Mouse (Mus musculus): ENCODE results near the gene Trpm8. TPM values are rescaled to one million over a fixed set of nuclear protein-coding genes. Genes with fewer than 3 reads are reported as not detected.

Gene Trpm8
- polyA plus RNA-seq, 1 experiment from 2014 or later: 0.07 TPM

GRCm38 (mm10) chr1:88260604-88261377 is 16.7 kb upstream of the Trpm8 start:
- H3K9ac ChIP-seq: no peak overlapping the region
- H3K36me3 ChIP-seq: peaks cover 67% of the 10 kb centered on the region
- 85% methylated on average over 10 of the region's 10 CpGs for WGBS
- H3K27ac ChIP-seq (replicated peaks): no peak overlapping the region
- ATAC-seq (ENCODE audit: low read depth): no peak
- H3K4me2 ChIP-seq: no peak overlapping the region
- H3K4me3 ChIP-seq: no peak overlapping the region
- peaks cover 33% of the 10 kb centered on the region for H3K9me3 ChIP-seq
- no peaks in the 10 kb centered on the region for H3K27me3 ChIP-seq
- H3K4me1 ChIP-seq (replicated peaks): peaks cover 25% of the 10 kb centered on the region

GRCm38 (mm10) chr1:88261706-88262105 is 15.8 kb upstream of the Trpm8 start:
- no peak overlapping the region for H3K4me2 ChIP-seq
- H3K4me3 ChIP-seq: no peak overlapping the region
- no peaks in the 10 kb centered on the region for H3K27me3 ChIP-seq
- no peak overlapping the region for H3K9ac ChIP-seq
- H3K36me3 ChIP-seq: peaks cover 76% of the 10 kb centered on the region
- 85% methylated on average over 7 of the region's 7 CpGs for WGBS
- peaks cover 25% of the 10 kb centered on the region for H3K4me1 ChIP-seq (replicated peaks)
- no peak for ATAC-seq (ENCODE audit: low read depth)
- peaks cover 24% of the 10 kb centered on the region for H3K9me3 ChIP-seq
- H3K27ac ChIP-seq (replicated peaks): no peak overlapping the region

- Histone ChIP-seq H3K36me3 (peaks cover 82% of the 10 kb centered on the region), H3K9ac (no peak overlapping the region), H3K4me1 (replicated peaks) (peaks cover 25% of the 10 kb centered on the region), H3K9me3 (peaks cover 19% of the 10 kb centered on the region), H3K4me3 (no peak overlapping the region), H3K27ac (replicated peaks) (no peak overlapping the region), H3K4me2 (no peak overlapping the region), H3K27me3 (no peaks in the 10 kb centered on the region)
- WGBS: 77% methylated on average over 4 of the region's 4 CpGs
- ATAC-seq (ENCODE audit: low read depth): no peak
Measured at GRCm38 (mm10) chr1:88262255-88262654, 15.2 kb upstream of the Trpm8 start.

DNA sequence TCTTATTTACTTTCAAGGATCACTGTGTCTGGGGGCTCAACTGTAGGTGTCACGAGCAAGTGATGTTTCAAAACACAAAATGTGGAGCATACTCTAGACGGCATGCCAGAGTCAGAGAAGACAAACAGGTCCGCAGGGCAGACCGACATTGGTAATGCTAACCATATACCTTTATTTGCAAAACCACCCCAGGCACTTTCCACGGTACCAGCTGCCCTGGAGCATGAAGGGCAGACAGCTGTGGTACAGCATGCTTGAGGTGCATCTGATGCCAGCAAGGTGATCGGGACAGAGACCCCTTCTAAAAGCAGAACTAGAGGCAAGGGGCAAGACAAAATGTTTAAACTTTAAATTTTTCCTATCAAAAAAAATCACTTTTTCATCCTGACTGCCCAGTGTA is 14.5 kb upstream of the Trpm8 start:
- Histone ChIP-seq H3K4me1 (replicated peaks) (peaks cover 25% of the 10 kb centered on the region), H3K4me2 (no peak overlapping the region), H3K9ac (no peak overlapping the region), H3K27ac (replicated peaks) (no peak overlapping the region), H3K27me3 (no peaks in the 10 kb centered on the region), H3K9me3 (peaks cover 12% of the 10 kb centered on the region), H3K36me3 (peaks cover 89% of the 10 kb centered on the region), H3K4me3 (no peak overlapping the region)
- WGBS: 79% methylated on average over 6 of the region's 6 CpGs
- no peak for ATAC-seq (ENCODE audit: low read depth)

DNA sequence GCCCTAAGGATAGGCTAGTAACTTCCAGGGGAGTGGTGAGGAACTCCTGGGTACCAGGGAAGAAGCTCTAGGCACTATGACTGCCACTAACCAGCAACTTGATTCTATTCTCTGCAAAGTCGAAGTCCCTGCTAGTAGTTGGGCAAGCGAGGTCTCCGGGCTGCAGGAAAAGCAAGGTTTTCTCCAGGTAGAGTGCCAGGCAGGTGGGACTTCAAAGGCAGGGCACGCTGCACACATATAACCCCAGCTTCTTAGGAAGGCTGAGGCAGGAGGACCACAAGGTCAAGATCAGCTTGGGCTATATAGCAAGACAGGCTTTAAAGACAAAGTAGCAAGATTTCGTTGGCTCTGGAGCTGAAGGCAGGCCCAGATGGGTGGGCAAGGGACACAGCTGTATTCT is 13.7 kb upstream of the Trpm8 start:
- Histone ChIP-seq H3K36me3 (peaks cover 97% of the 10 kb centered on the region), H3K9ac (no peak overlapping the region), H3K4me1 (replicated peaks) (peaks cover 25% of the 10 kb centered on the region), H3K9me3 (0 out of 2 replicates have a peak, but pooled peaks cover 5% of the 10 kb centered on the region), H3K27me3 (no peaks in the 10 kb centered on the region), H3K4me3 (no peak overlapping the region), H3K27ac (replicated peaks) (no peak overlapping the region), H3K4me2 (no peak overlapping the region)
- ATAC-seq (ENCODE audit: low read depth): no peak
- WGBS: 92% methylated on average over 5 of the region's 5 CpGs

GRCm38 (mm10) chr1:88264237-88264868 is 13.1 kb upstream of the Trpm8 start:
- no peak overlapping the region for H3K4me3 ChIP-seq
- no peak for ATAC-seq (ENCODE audit: low read depth)
- no peak overlapping the region for H3K27ac ChIP-seq (replicated peaks)
- no peak overlapping the region for H3K9ac ChIP-seq
- no peaks in the 10 kb centered on the region for H3K27me3 ChIP-seq
- H3K36me3 ChIP-seq: peaks cover 100% of the 10 kb centered on the region
- H3K9me3 ChIP-seq: 0 out of 2 replicates have a peak, but pooled peaks cover 5% of the 10 kb centered on the region
- H3K4me2 ChIP-seq: no peak overlapping the region
- WGBS: 90% methylated on average over 7 of the region's 7 CpGs
- peaks cover 22% of the 10 kb centered on the region for H3K4me1 ChIP-seq (replicated peaks)

- peaks cover 17% of the 10 kb centered on the region for H3K4me1 ChIP-seq (replicated peaks)
- H3K9ac ChIP-seq: no peak overlapping the region
- H3K27ac ChIP-seq (replicated peaks): no peak overlapping the region
- H3K9me3 ChIP-seq: 0 out of 2 replicates have a peak, but pooled peaks cover 5% of the 10 kb centered on the region
- H3K27me3 ChIP-seq: no peaks in the 10 kb centered on the region
- no peak overlapping the region for H3K4me2 ChIP-seq
- 80% methylated on average over 4 of the region's 4 CpGs for WGBS
- no peak overlapping the region for H3K4me3 ChIP-seq
- ATAC-seq (ENCODE audit: low read depth): no peak
- peaks cover 100% of the 10 kb centered on the region for H3K36me3 ChIP-seq
Measured at GRCm38 (mm10) chr1:88264869-88265240, 12.6 kb upstream of the Trpm8 start.

DNA sequence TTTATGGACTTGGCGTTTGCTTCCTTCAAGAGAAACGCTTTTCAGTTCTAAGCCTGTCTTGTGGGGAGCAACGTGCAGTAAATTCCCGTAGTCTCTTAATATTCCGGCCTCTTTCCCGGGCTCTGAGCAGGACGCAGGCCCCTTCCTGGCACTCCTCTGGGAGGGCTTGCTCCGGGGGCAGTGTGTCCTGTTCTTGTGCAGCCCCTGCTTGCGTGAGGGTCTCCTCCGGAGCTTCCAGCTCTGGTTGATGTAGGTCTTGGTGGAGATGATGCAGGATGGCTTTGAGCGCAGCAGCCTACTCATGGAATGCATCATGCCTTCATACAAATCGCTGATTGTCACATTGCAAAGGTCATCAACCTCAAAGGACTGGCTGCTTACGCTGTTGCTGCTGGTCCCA is 11.3 kb upstream of the Trpm8 start:
- peaks cover 90% of the 10 kb centered on the region for H3K36me3 ChIP-seq
- no peak overlapping the region for H3K9ac ChIP-seq
- H3K9me3 ChIP-seq: 0 out of 2 replicates have a peak, but pooled peaks cover 5% of the 10 kb centered on the region
- H3K27ac ChIP-seq (replicated peaks): no peak overlapping the region
- H3K4me1 ChIP-seq (replicated peaks): peaks cover 12% of the 10 kb centered on the region
- H3K4me2 ChIP-seq: no peak overlapping the region
- ATAC-seq (ENCODE audit: low read depth): no peak
- WGBS: 88% methylated on average over 13 of the region's 13 CpGs
- H3K4me3 ChIP-seq: no peak overlapping the region
- no peaks in the 10 kb centered on the region for H3K27me3 ChIP-seq

- ATAC-seq (ENCODE audit: low read depth): no peak
- Histone ChIP-seq H3K4me3 (no peak overlapping the region), H3K27me3 (no peaks in the 10 kb centered on the region), H3K36me3 (peaks cover 87% of the 10 kb centered on the region), H3K4me2 (no peak overlapping the region), H3K27ac (replicated peaks) (no peak overlapping the region), H3K9me3 (0 out of 2 replicates have a peak, but pooled peaks cover 5% of the 10 kb centered on the region), H3K9ac (no peak overlapping the region), H3K4me1 (replicated peaks) (peaks cover 3% of the 10 kb centered on the region)
- WGBS: 92% methylated on average over 6 of the region's 6 CpGs
Measured at GRCm38 (mm10) chr1:88267489-88267888, 10.0 kb upstream of the Trpm8 start.

DNA sequence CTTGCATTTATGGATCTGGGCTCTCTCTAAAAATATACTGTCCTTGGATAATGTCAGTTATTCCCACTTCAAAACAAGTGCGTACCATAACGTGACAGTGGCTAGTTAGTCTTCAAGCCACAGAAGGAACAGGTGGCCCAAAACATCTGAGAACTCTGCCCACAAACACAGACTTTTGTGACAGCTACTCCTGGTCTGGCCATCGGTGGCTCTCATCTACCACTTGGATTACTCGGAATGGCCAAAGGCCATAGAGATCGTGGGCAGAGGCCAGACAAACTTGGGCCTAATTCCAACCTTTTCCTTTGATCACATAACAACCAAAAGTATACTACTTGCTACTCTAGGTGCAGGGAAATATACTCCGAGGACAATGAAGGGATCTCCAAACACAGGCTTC is 9.4 kb upstream of the Trpm8 start:
- no peak overlapping the region for H3K4me2 ChIP-seq
- H3K27ac ChIP-seq (replicated peaks): no peak overlapping the region
- H3K9me3 ChIP-seq: 0 out of 2 replicates have a peak, but pooled peaks cover 5% of the 10 kb centered on the region
- H3K4me3 ChIP-seq: no peak overlapping the region
- ATAC-seq (ENCODE audit: low read depth): no peak
- no peak overlapping the region for H3K9ac ChIP-seq
- 89% methylated on average over 6 of the region's 6 CpGs for WGBS
- no peaks in the 10 kb centered on the region for H3K4me1 ChIP-seq (replicated peaks)
- H3K27me3 ChIP-seq: no peaks in the 10 kb centered on the region
- peaks cover 86% of the 10 kb centered on the region for H3K36me3 ChIP-seq

GRCm38 (mm10) chr1:88269539-88270309 is 7.7 kb upstream of the Trpm8 start:
- Histone ChIP-seq H3K9me3 (0 out of 2 replicates have a peak, but pooled peaks cover 5% of the 10 kb centered on the region), H3K36me3 (peaks cover 85% of the 10 kb centered on the region), H3K4me3 (no peak overlapping the region), H3K4me1 (replicated peaks) (peaks cover 3% of the 10 kb centered on the region; the same call in 1 of the 2 replicates), H3K4me2 (no peak overlapping the region), H3K27ac (replicated peaks) (no peak overlapping the region), H3K9ac (no peak overlapping the region), H3K27me3 (no peaks in the 10 kb centered on the region)
- WGBS: 90% methylated on average over 12 of the region's 12 CpGs
- no peak for ATAC-seq (ENCODE audit: low read depth)

- H3K36me3 ChIP-seq: peaks cover 65% of the 10 kb centered on the region
- no peaks in the 10 kb centered on the region for H3K9me3 ChIP-seq
- H3K27ac ChIP-seq (replicated peaks): no peak overlapping the region
- H3K4me1 ChIP-seq (replicated peaks): peaks cover 28% of the 10 kb centered on the region
- no peaks in the 10 kb centered on the region for H3K27me3 ChIP-seq
- no peak overlapping the region for H3K4me2 ChIP-seq
- no peak for ATAC-seq (ENCODE audit: low read depth)
- WGBS: 62% methylated on average over 4 of the region's 4 CpGs
- H3K4me3 ChIP-seq: no peak overlapping the region
- H3K9ac ChIP-seq: no peak overlapping the region
Measured at GRCm38 (mm10) chr1:88272851-88273250, 4.6 kb upstream of the Trpm8 start.

Measured in neural tube, embryonic 13.5 days (tissue).